Mouse (Mus musculus) urinary bladder, postnatal 10 days (tissue): ENCODE measurements around the gene Cald1.

ENCODE experiments used
- DNase-seq: peaks from one replicate; pipeline ENCODE4 v3.0.0; 2022; ENCODE audit warnings: low spot score

Cald1 gene

GRCm38 (mm10) chr6:34598121-34599065, at the start of gene Cald1:
Cald1 (plus strand) TSS chr6:34598500.
- DNase-seq = no peak

GRCm38 (mm10) chr6:34549017-34549416, 49.3 kb upstream of the Cald1 start:
- DNase-seq = no peak

- no peak for DNase-seq
Observed at GRCm38 (mm10) chr6:34552489-34553157, 45.7 kb upstream of the Cald1 start.

GRCm38 (mm10) chr6:34554291-34554997, 43.9 kb upstream of the Cald1 start:
- no peak for DNase-seq

GRCm38 (mm10) chr6:34559521-34559920, 38.8 kb upstream of the Cald1 start:
- no peak for DNase-seq

GRCm38 (mm10) chr6:34565176-34565880, 33.0 kb upstream of the Cald1 start:
- no peak for DNase-seq

GRCm38 (mm10) chr6:34567298-34567697, 31.0 kb upstream of the Cald1 start:
- DNase-seq = no peak

- no peak for DNase-seq
Observed at GRCm38 (mm10) chr6:34579504-34580068, 18.7 kb upstream of the Cald1 start.

GRCm38 (mm10) chr6:34583365-34583764, 14.9 kb upstream of the Cald1 start:
- no peak for DNase-seq

GRCm38 (mm10) chr6:34588066-34588465, 10.2 kb upstream of the Cald1 start:
- DNase-seq = no peak

- no peak for DNase-seq
Observed at GRCm38 (mm10) chr6:34590716-34591115, 7.6 kb upstream of the Cald1 start.

- DNase-seq = no peak
Observed at GRCm38 (mm10) chr6:34593353-34593752, 4.9 kb upstream of the Cald1 start.

GRCm38 (mm10) chr6:34597316-34597715, 984 bp upstream of the Cald1 start:
- no peak for DNase-seq

GRCm38 (mm10) chr6:34599171-34599570, 871 bp downstream of the Cald1 start:
- no peak for DNase-seq

GRCm38 (mm10) chr6:34599631-34600111, 1.4 kb downstream of the Cald1 start:
- DNase-seq = no peak

GRCm38 (mm10) chr6:34600850-34601249, 2.5 kb downstream of the Cald1 start:
- no peak for DNase-seq

GRCm38 (mm10) chr6:34602091-34602490, 3.8 kb downstream of the Cald1 start:
- no peak for DNase-seq

GRCm38 (mm10) chr6:34606407-34606806, 8.1 kb downstream of the Cald1 start:
- DNase-seq = no peak

- no peak for DNase-seq
Observed at GRCm38 (mm10) chr6:34608603-34609002, 10.3 kb downstream of the Cald1 start.

- DNase-seq = no peak
Observed at GRCm38 (mm10) chr6:34609892-34610829, 11.9 kb downstream of the Cald1 start.
